Mouse (Mus musculus) left cerebral cortex, postnatal 4 days (tissue): ENCODE data around the gene Gnpat. TPM values are rescaled to one million over a fixed set of nuclear protein-coding genes. Genes with fewer than 3 reads are reported as not detected.
"Not testable (repeated sequence)": the region's sequence is repeated elsewhere in the genome, so short reads cannot be mapped to it uniquely, and the experiment has no call there.

Experiments
- DNase-seq: peaks from one replicate; pipeline ENCODE4 v3.0.0-alpha.2; 2022
- intact Hi-C: fragments of 180-260 bp; cut with DNase I; formaldehyde crosslinking; loops from one replicate; pipeline ENCODE4 v1.15.1; 2025
- total RNA-seq, 2 experiments: library from RNA; stranded (reverse); gene quantifications; 2 replicates each; pipeline ENCODE4 v1.2.3; 2021

The Gnpat gene
- total RNA-seq, 2 experiments from 2014 or later = 62.1 to 69.6 TPM

- intact Hi-C loops = no loop called here
- no peak for DNase-seq
Measured at GRCm38 (mm10) chr8:124841775-124842174, 21.1 kb upstream of the Gnpat start.

DNA sequence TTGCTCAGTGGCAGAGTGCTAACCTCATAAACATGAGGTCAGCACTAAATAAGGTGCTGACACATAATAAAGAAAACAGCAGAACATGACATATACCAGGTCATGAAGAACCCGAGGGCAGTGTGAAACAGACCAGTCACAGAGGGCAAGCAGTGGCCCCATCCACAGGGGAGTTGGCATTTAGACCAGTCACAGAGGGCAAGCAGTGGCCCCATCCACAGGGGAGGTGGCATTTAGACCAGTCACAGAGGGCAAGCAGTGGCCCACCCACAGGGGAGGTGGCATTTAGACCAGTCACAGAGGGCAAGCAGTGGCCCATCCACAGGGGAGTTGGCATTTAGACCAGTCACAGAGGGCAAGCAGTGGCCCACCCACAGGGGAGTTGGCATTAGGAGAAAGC lies 19.9 kb upstream of the Gnpat start:
- DNase-seq, intact Hi-C loops: not testable (repeated sequence)

- intact Hi-C loops = no loop called here
- DNase-seq = no peak
Measured at GRCm38 (mm10) chr8:124845131-124845530, 17.7 kb upstream of the Gnpat start.

- intact Hi-C loops = no loop called here
- DNase-seq = no peak
Measured at GRCm38 (mm10) chr8:124845573-124845972, 17.3 kb upstream of the Gnpat start.

- intact Hi-C loops = no loop called here
- no peak for DNase-seq
Measured at GRCm38 (mm10) chr8:124853511-124853910, 9.3 kb upstream of the Gnpat start.

- intact Hi-C loops = no loop called here
- DNase-seq = no peak
Measured at GRCm38 (mm10) chr8:124859466-124859865, 3.4 kb upstream of the Gnpat start.

- no peak for DNase-seq
- intact Hi-C loops = no loop called here
Measured at GRCm38 (mm10) chr8:124860188-124860587, 2.6 kb upstream of the Gnpat start.

DNA sequence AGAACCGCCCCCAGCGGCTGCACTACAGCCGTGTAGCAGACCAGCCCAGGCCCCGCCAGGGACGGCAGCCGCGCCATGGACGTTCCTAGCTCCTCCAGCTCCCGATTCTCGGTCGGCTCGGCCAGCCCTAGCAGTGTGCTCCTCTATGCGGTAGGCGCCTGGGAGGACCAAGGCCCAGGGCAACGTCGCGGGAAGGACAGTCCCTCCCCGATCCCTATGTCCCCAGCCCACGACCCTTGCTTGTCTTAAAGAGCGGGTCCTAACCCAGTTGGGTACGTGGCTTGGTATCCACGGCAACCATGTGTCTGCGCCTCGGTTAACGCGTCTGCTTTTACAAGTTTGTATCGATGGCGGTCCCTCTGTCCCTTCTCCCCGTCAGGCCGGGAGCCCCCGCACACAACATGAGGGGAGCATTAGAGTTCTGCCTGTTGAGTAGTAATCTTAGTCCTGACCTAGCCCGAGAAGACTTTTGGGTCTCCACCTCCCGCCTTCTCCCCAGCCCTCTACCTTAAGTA lies 387 bp downstream of the Gnpat start:
- intact Hi-C loops = no loop called here
- no peak for DNase-seq

- no peak for DNase-seq
- intact Hi-C loops = no loop called here
Measured at GRCm38 (mm10) chr8:124863729-124864128, 896 bp downstream of the Gnpat start.

GRCm38 (mm10) chr8:124866669-124867068 lies 3.8 kb downstream of the Gnpat start:
- intact Hi-C loops = no loop called here
- no peak for DNase-seq

GRCm38 (mm10) chr8:124867126-124867525 lies 4.3 kb downstream of the Gnpat start:
- intact Hi-C loops = no loop called here
- no peak for DNase-seq

GRCm38 (mm10) chr8:124869708-124870107 lies 6.9 kb downstream of the Gnpat start:
- no peak for DNase-seq
- intact Hi-C loops = no loop called here

DNA sequence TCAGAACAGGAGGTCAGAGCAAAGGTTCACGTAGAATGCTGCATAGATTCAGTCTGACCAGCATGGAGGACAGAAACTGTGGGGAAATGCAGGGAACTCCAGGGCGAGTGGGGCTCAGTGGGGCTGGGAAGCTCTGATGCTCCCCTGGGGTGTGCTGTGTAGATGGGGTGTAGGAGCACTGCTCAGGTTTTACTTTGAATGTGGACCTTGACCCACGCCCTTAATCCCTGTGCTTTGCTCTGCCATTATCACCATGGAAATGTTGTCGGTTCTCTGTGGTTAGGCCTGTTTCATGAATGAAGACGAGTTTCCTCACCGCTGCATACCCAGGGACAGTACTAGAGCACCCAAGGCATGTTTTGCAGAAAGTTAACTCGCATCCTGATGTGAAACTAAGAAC lies 8.6 kb downstream of the Gnpat start:
- DNase-seq = no peak
- intact Hi-C loops = no loop called here

DNA sequence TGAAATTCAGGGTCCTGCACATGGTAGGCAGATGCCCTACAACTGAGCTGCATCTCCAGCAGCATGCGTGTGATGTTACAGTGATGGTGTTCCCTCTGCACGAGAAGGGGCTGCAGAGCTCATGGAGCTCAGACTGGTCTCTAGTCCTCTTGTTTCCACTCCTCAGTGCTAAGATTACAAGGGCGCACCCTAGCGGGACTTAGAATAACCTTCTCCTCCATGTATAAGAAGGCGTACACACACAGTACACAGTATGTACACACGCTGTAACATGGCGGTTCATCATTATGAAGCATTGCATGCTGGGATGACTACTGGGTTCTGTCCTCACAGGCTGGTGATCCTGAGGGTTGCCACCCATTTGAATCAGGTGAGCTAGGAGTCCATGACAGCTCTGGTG lies 9.2 kb downstream of the Gnpat start:
- DNase-seq = no peak
- intact Hi-C loops = no loop called here

DNA sequence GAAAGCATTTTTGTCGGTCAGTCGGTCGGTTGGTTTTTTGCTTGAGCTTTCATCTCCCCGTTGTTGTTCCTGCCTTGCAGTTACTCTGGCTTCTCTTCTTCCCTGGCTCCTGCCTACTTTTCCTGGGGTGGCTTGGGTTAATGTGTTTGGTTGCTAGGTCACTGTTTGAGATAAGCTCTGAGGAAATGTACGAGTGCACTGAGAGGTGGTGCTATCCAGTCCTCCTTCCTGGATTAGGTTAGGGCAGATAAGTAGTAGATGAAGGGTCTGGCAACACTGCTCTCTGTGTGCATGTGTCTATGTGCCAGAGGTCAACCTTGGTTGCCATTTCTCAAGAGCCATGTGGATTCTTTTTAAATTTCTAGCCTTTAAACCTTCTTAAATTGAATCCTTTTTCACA lies 9.9 kb downstream of the Gnpat start:
- intact Hi-C loops = no loop called here
- DNase-seq = no peak

- intact Hi-C loops = no loop called here
- DNase-seq = no peak
Measured at GRCm38 (mm10) chr8:124878141-124878540, 15.3 kb downstream of the Gnpat start.

GRCm38 (mm10) chr8:124878946-124879526 lies 16.2 kb downstream of the Gnpat start:
- intact Hi-C loops = no loop called here
- no peak for DNase-seq

DNA sequence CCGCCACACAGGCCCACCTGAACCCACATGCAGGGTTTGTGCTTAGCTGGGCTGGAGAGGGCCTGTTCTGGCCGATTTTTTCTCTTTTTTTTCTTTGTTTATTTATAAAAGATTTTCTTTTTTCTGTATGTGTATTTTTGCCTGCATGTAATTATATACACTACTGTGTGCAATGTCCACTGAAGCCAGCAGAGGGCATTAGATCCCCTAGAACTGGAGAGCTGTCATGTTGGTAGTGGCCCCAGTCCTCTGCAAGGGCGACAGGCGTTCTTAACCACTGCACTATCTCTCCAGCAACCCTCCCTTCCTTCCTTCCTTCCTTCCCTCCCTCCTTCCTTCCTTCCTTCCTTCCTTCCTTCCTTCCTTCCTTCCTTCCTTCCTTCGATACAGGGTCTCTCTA lies 25.6 kb downstream of the Gnpat start:
- intact Hi-C loops = no loop called here

GRCm38 (mm10) chr8:124892596-124892995 lies 29.8 kb downstream of the Gnpat start:
- intact Hi-C loops = loop anchor here (10.0 kb wide), 1 partner anchor 122 kb away; the partner anchor contains the start of gene Tsnax
- DNase-seq = no peak

More for the DNA sequence above, 25.6 kb downstream of the Gnpat start:
- no peak for DNase-seq

DNA sequence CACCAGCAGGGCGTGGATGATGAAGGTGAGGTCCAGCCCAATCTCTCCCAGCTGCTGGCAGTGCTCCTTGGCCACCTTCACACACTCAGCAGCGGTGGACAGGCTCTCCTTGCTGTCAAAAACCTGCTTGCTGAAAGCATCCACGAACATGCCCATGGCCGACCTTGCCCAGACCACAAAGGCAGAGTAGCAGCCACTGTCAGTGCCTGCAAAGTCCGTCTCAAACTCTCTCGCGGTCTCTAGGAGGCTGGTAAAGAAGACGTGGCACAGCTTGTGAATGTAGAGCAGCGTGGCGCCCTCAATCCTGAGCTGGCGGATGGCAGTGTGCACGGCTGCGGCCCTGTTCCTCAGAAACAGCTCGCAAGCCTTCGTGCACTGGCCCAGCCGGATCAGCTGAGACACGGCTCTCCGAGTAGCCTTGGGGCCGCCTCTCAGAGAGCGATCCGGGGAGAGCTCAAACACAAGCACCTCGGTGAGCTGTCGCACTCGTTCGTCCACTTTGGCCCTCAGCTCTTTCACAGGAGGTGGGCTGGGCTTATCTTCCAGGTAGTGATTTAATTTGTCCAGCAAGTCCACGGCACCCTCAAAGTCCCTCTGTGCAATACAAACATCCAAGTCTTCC lies 33.3 kb downstream of the Gnpat start:
- no peak for DNase-seq
- intact Hi-C loops = loop anchor here (5.0 to 10.0 kb wide), 2 partner anchors 51 to 119 kb away; partner anchors contain the start of genes Egln1 and Tsnax

DNA sequence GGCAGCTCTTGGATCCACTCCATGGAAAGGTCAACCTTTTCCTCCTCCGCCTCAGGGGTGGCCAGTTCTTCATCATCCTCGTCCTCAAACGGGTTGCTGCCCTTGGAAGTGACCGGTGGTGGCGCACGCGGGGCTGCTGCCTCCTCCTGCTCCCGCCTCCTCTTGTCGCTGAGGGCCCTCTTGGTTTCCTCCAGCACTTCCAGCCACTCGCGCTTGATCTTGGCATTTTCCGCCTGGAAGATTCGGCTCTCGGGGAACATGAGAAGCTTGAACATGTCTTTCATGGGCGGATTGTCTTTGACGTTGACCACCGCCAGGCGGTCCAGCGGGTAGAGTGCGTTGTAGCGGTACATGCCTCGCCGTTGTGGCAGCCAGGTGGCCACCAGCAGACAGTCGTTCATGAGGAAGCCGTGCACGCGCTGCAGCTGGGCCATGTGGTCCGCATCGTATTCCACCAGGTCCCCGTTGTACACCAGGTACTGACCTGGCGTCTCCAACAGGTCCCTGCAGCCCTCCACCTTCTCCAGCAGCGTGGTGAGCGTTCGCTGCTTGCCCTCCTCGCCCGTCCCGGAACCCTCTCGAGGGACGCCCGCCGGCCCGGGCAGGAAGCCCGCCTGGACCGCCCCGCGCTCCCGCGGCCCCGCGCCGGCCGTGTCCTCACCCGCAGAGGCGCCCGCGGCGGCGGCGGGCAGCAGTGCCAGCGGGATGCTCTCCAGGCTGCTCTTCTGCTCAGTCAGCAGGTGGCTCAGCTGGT lies 34.0 kb downstream of the Gnpat start:
- DNase-seq = peak; percentile 78
- intact Hi-C loops = loop anchor here (5.0 to 10.0 kb wide), 2 partner anchors 50 to 118 kb away; partner anchors contain the start of genes Egln1 and Tsnax
